Mouse (Mus musculus): ENCODE measurements around the gene Pinlyp. TPM values are rescaled to one million over a fixed set of nuclear protein-coding genes. Genes with fewer than 3 reads are reported as not detected.

Pinlyp gene
- polyA plus RNA-seq, 1 experiment from 2014 or later, result not detected

GRCm38 (mm10) chr7:24499856-24500577 is 45.9 kb downstream of the Pinlyp start:
- Histone ChIP-seq H3K4me1 (ENCODE audit: control insufficient read depth, insufficient read depth, low read length) (peaks cover 7% of the 10 kb centered on the region; the same call in 1 of the 2 replicates), H3K4me2 (ENCODE audit: low read depth, low read length) (no peak overlapping the region), H3K9me3 (ENCODE audit: control insufficient read depth, low read length) (no peaks in the 10 kb centered on the region), H3K27ac (ENCODE audit: low read depth, low read length) (no peak overlapping the region), H3K27me3 (ENCODE audit: control insufficient read depth, insufficient read depth, low read length) (no peaks in the 10 kb centered on the region), H3K4me3 (ENCODE audit: low read depth, low read length) (no peak overlapping the region), H3K36me3 (ENCODE audit: control insufficient read depth, insufficient read depth, low read length) (peaks cover 29% of the 10 kb centered on the region), H3K9ac (replicated peaks; ENCODE audit: low read depth, low read length) (no peak overlapping the region; the same call in 1 of the 2 replicates)
- no peak for ATAC-seq (ENCODE audit: low read depth)
- WGBS, result 20% methylated on average over 43 of the region's 43 CpGs

Other genes with a start within 250 kb of the Pinlyp start
- gene Zfp61, start 244.9 kb downstream of the Pinlyp start, polyA plus RNA-seq (2014; fragmentation: Nextera tagmentation; extraction: Ambion mirVana), result 37.3 and 39.6 TPM in 2 replicates
- gene Zfp94, start 229.5 kb downstream of the Pinlyp start, polyA plus RNA-seq (2014; fragmentation: Nextera tagmentation; extraction: Ambion mirVana), result 19.2 and 24.2 TPM in 2 replicates
- 0.32 and 0.99 TPM in 2 replicates for gene Tescl, start 212.2 kb downstream of the Pinlyp start, polyA plus RNA-seq (2014; fragmentation: Nextera tagmentation; extraction: Ambion mirVana)
- not detected in 2 replicates for gene Lypd5, start 196.9 kb downstream of the Pinlyp start, polyA plus RNA-seq (2014; fragmentation: Nextera tagmentation; extraction: Ambion mirVana)
- gene Kcnn4, start 175.9 kb downstream of the Pinlyp start, polyA plus RNA-seq (2014; fragmentation: Nextera tagmentation; extraction: Ambion mirVana), result 2.0 and 2.1 TPM in 2 replicates
- 32.9 and 34.9 TPM in 2 replicates for gene Smg9, start 146.5 kb downstream of the Pinlyp start, polyA plus RNA-seq (2014; fragmentation: Nextera tagmentation; extraction: Ambion mirVana)
- gene Irgc1, start 93.8 kb downstream of the Pinlyp start, polyA plus RNA-seq (2014; fragmentation: Nextera tagmentation; extraction: Ambion mirVana), result not detected in 2 replicates
- 0.81 and 1.6 TPM in 2 replicates for gene Plaur, start 83.6 kb downstream of the Pinlyp start, polyA plus RNA-seq (2014; fragmentation: Nextera tagmentation; extraction: Ambion mirVana)
- 15.9 and 22.6 TPM in 2 replicates for gene Cadm4, start 64.1 kb downstream of the Pinlyp start, polyA plus RNA-seq (2014; fragmentation: Nextera tagmentation; extraction: Ambion mirVana)
- 165 and 211 TPM in 2 replicates for gene Zfp428, start 39.1 kb downstream of the Pinlyp start, polyA plus RNA-seq (2014; fragmentation: Nextera tagmentation; extraction: Ambion mirVana)
- 1.6 and 2.2 TPM in 2 replicates for gene AC161166.1, start 33.7 kb downstream of the Pinlyp start, polyA plus RNA-seq (2014; fragmentation: Nextera tagmentation; extraction: Ambion mirVana)
- gene Irgq, start 15.4 kb downstream of the Pinlyp start, polyA plus RNA-seq (2014; fragmentation: Nextera tagmentation; extraction: Ambion mirVana), result 21.5 and 27.0 TPM in 2 replicates
- 54.1 and 57.4 TPM in 2 replicates for gene Xrcc1, start 171 bp upstream of the Pinlyp start, polyA plus RNA-seq (2014; fragmentation: Nextera tagmentation; extraction: Ambion mirVana)
- 26.4 and 27.9 TPM in 2 replicates for gene Ethe1, start 41.4 kb upstream of the Pinlyp start, polyA plus RNA-seq (2014; fragmentation: Nextera tagmentation; extraction: Ambion mirVana)
- 8.5 and 9.4 TPM in 2 replicates for gene Zfp575, start 41.5 kb upstream of the Pinlyp start, polyA plus RNA-seq (2014; fragmentation: Nextera tagmentation; extraction: Ambion mirVana)
- gene Phldb3, start 64.6 kb upstream of the Pinlyp start, polyA plus RNA-seq (2014; fragmentation: Nextera tagmentation; extraction: Ambion mirVana), result not detected in 2 replicates
- gene Lypd3, start 90.4 kb upstream of the Pinlyp start, polyA plus RNA-seq (2014; fragmentation: Nextera tagmentation; extraction: Ambion mirVana), result 0.16 TPM in 1 of 2 replicates, not detected in the other
- gene Tex101, start 130.6 kb upstream of the Pinlyp start, polyA plus RNA-seq (2014; fragmentation: Nextera tagmentation; extraction: Ambion mirVana), result not detected in 2 replicates
- gene BC049730, start 163.1 kb upstream of the Pinlyp start, polyA plus RNA-seq (2014; fragmentation: Nextera tagmentation; extraction: Ambion mirVana), result not detected in 2 replicates
- gene Gm4763, start 180.8 kb upstream of the Pinlyp start, polyA plus RNA-seq (2014; fragmentation: Nextera tagmentation; extraction: Ambion mirVana), result not detected in 2 replicates
- gene Cd177, start 214.2 kb upstream of the Pinlyp start, polyA plus RNA-seq (2014; fragmentation: Nextera tagmentation; extraction: Ambion mirVana), result 0.11 TPM in 1 of 2 replicates, not detected in the other
- gene Ceacam10, start 231.1 kb upstream of the Pinlyp start, polyA plus RNA-seq (2014; fragmentation: Nextera tagmentation; extraction: Ambion mirVana), result 0.99 and 1.2 TPM in 2 replicates

Data from neural tube, embryonic 14.5 days (tissue).